Mouse (Mus musculus): ENCODE measurements around the gene 4632433K11Rik. TPM values are rescaled to one million over a fixed set of nuclear protein-coding genes. Genes with fewer than 3 reads are reported as not detected.
"Not testable (repeated sequence)": the region's sequence is repeated elsewhere in the genome, so short reads cannot be mapped to it uniquely, and the experiment has no call there.

Gene 4632433K11Rik
- total RNA-seq, 2 experiments from 2014 or later, result not detected

- DNase-seq (ENCODE audit: low spot score in 2 of 2), result no peak
These were observed 19.7 kb downstream of the 4632433K11Rik start for GRCm38 (mm10) chr7:5053456-5054179.

DNA sequence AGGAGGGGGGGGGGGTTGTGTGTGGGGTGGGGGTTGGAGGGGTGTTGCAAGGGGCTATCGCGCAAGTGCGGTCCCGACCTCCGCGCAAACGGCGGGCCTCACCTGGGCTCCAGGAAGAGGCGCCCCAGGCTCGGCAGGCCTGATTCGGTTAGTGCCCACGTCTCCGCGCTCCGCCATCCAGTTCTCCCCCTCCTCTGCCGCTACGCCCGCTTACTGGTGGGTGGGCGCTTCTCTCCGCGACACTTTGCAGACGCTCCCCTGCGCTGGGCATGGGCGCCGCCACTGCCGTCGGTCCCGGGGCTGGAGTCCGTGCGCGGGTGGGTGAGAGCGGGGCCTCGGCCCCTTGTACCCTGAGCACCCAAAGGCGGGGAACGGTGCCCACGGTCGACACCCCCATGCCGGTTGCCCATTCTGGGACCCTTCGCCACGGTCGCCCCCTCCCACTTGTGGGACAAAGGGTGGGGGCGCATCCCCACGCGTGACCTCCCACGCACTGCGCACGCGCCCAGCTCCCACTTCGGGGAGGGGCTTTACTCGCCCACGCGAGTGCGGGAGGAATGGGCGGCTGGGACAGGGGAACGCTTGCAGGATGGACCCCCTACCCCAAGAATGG is 22.8 kb downstream of the 4632433K11Rik start:
- DNase-seq (ENCODE audit: low spot score in 2 of 2), result no peak

DNA sequence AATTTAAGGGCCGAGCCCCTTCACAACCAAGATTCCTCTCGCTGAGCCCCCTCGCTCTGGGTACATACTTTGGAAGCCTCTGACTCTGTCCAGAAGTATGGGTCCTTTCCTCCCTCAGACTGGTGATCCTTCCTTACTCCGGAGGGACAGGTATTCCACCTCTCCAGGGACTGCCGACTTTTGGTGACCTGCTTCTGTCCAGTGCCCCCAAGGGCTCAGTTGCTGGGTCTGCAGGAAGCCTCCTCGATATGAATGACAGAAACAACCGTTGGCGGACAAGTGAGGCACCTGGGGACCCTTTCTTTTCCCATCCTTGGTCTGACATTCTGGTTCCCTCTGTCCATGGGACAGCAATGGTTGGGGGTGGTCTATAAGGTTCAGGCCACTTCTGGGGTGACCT is 23.5 kb downstream of the 4632433K11Rik start:
- DNase-seq (ENCODE audit: low spot score in 2 of 2), result no peak

- DNase-seq (ENCODE audit: low spot score in 2 of 2), result no peak
These were observed 23.9 kb downstream of the 4632433K11Rik start for GRCm38 (mm10) chr7:5057804-5058203.

DNA sequence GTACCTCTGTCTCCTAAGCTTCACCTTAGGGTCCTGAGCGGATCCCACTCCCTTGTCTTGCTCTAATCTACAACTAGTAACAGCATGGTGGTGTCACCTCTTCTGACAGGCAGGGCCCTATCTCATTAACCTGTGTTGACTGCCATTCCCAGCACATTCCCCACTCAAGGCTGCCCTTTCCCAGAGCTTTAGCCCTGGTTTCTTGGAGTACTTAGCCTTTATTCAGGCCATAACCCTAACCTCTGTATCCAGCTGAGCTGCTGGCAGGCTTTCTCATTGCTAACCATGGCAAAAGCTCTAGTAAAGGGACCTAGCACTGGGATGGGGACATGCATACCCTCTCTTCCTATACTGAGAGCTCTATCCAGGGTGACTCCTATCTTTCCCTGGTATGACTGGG is 24.7 kb downstream of the 4632433K11Rik start:
- DNase-seq (ENCODE audit: low spot score in 2 of 2), result no peak

DNA sequence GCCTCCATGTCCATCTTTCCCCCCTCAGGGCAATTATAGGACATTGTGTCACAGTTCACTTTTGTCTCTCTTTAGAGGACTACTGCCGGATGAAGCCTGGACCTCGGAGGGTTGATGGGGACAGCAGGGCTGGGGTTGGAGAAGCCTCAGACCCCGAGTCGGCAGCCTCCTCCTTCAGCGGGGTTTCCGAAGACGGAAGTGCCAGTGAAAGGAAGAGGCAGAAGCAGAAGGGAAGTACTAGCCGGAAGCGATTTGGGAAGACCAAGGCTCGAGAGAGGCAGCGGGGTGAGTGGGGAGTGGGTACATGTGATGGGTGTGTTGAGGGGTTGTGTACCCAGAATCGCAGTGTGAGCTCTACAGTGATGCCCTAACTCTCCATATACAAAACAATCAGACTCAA is 25.5 kb downstream of the 4632433K11Rik start:
- DNase-seq (ENCODE audit: low spot score in 2 of 2), result no peak

DNA sequence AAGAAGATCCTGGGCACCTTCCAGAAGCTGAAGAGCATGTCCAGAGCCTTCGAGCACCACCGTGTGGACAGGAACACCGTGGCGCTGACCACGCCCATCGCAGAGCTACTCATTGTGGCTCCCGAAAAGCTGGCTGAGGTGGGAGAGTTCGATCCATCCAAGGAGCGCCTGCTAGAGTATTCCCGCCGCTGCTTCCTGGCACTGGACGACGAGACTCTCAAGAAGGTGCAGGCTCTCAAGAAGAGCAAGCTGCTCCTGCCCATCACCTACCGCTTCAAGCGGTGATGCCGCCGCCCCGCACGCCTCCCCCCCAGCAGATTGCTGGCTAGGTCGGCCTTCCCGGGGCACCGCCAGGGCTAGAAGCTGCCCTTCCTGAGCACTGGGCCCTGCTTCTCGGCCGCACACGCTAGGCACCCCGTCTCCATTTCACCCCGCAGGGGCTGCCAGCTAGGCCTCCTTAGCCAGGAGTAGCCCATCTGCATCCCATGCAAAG is 26.4 kb downstream of the 4632433K11Rik start:
- peak in 1 of 2 experiments; percentile 47 for DNase-seq (ENCODE audit: low spot score in 2 of 2)

- DNase-seq (ENCODE audit: low spot score in 2 of 2), result peak; percentile 92 to 95
These were observed 27.2 kb downstream of the 4632433K11Rik start for GRCm38 (mm10) chr7:5060944-5061773.

DNA sequence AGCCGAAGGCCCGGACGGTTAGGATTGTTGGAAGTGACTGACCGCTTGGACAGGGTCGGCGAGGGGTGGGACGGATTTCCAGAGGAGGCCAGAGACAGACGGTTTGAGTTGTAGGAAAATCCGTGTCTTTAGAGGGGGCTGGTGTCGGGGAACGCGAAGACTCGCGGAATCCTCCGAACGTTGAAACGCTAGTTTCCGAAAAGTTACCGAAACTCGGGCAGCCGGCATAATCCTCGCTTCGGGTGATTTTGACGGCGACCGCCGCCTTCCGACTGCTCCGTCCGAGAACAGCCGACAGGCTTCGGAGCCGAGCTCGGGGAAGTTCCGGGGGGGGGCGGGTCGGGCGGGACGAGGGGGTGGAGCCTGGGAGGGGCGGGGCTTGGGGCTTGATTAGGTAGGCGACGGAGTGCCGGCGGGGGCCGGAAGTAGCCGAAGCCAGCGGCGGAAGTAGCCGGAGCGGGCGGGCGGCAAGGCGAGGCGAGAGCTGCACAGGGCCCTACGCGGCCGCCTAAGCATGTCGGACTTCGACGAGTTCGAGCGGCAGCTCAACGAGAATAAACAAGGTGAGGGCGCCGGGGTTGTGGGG is 27.9 kb downstream of the 4632433K11Rik start, which contains the start of gene U2af2:
Gene U2af2, plus strand, starts transcription at position 370 of the 586 bp plus-strand sequence.
- DNase-seq (ENCODE audit: low spot score in 2 of 2), result peak; percentile 89

DNA sequence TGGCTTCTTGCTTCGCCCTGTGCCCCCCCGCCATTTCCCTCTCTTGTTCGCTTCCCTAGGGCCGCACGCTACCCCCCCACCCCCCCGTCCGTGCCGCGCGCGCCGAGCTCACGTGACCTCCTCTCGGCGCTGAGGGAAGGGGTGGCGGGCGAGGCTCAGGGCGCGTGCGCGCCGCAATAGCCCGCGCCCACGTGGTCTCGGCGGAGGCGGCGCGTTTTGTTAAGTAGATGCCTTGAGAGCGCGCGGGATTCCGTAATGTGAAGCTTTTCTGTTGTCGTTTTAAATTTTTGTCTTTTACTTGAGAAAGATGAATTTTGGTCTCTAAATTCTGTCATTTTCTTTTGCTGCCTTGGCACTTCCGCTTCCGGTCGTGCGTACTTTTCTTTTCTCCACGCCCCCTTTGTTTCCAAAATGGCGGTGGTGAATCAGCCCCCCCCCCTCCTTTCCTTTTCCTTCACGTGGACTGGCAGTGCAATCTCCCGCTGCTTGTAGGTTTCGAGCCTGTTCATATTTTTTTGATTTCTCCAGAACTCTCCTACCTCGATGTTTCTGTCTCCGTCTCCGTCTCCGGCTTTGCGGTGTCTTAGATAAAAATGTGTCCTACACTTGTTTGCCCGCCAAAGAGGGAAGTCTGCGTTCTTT is 28.6 kb downstream of the 4632433K11Rik start:
- DNase-seq (ENCODE audit: low spot score in 2 of 2), result peak in 1 of 2 experiments; percentile 50

DNA sequence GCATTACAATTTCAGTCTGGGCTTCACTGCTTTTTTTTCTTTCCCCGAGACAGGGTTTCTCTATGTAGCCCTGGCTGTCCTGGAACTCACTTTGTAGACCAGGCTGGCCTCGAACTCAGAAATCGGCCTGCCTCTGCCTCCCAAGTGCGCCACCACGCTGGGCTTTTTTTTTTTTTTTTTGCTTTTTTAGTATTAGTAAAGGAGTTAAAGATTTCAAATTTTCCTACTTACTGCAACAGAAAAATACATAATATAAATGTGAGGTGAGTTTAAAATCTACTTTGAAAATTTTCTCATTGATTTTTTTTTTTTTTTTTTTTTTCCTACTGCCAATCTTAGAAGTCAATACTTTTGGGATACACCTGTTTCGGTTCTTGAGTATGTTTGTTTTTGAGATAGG is 31.0 kb downstream of the 4632433K11Rik start:
- no peak for DNase-seq (ENCODE audit: low spot score in 2 of 2)

GRCm38 (mm10) chr7:5073586-5073985 is 39.7 kb downstream of the 4632433K11Rik start:
- DNase-seq (ENCODE audit: low spot score in 2 of 2), result no peak

DNA sequence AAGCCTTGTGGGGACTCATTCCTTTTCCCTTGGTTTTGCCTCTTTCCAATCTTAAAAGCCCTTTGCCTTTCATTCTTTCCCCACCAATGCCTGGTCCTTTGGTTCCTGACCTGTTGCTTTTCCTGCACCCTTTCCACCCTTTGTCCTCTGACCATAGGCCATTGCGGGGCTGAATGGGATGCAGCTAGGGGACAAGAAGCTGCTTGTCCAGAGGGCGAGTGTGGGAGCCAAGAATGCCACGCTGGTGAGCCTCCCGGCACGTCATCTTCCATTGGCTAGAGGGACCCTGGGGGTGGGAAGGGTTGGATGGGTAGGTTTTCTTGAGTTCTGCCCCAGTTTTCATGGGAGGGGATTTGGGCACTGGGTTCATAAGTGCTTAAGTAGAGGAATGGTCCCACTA is 41.1 kb downstream of the 4632433K11Rik start:
- DNase-seq (ENCODE audit: low spot score in 2 of 2), result no peak

GRCm38 (mm10) chr7:5076931-5077330 is 43.0 kb downstream of the 4632433K11Rik start:
- DNase-seq (ENCODE audit: low spot score in 2 of 2), result no peak

GRCm38 (mm10) chr7:5079365-5080009 is 45.6 kb downstream of the 4632433K11Rik start:
- not testable (repeated sequence) for DNase-seq (ENCODE audit: low spot score in 2 of 2)

DNA sequence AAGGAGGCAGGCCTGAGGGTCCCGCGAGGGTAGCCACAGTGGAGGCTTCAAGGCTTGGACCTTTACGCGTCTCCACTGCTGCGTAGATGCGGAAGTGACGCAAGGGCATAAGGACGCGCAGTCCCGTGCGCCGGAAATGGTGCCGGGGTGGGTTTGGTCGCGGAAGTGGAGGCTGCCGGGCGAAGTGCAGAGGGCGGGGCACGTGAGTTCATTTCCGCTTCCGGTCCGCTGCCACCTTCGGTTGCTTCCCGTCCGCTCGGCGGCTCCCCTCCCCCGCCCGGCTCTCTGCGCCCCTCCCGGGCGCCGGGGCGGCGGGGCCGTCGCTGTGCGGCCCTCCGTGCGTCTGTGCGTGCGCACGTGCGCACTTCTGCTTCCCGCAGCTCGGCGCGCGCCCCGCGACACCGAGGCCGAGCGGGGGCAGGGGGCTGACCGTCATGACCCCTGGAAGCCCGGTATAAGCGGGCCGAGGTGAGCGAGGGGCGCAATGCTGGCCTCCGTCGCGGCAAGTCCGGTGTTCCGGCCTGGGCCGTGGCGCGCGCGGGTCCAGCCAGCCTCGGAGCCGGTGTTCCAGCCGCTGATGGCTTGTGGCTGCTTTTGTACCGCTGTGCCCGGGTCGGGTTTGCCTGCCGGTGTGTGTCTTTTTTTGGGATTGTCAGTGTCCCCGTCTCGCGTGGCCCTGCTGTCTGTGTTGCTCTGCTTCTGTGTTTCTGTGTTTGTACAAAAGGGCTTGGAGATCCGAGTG is 46.3 kb downstream of the 4632433K11Rik start, which contains the start of gene Epn1:
Gene Epn1, plus strand, starts transcription at position 226 of the 742 bp plus-strand sequence.
- DNase-seq (ENCODE audit: low spot score in 2 of 2), result peak; percentile 90 to 91

DNA sequence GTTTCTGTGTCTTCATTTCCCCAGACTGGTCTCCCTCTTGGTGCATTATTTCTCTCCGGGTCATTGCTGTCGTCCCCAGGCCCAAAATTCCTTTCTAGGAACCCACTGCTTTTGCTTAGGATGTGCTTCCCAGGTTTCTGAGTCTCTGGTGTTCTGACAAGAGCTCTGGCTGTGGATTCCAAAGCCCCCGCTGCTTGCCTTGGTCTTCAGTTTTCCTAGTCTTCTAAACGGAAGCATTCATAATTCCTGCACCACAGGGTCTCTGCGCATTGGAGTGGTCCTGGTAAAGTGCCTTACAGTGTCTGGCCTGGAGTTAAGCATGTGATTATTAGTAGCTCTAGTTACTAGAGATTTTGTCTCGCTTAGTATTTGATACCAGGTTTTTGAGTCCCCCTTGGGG is 46.9 kb downstream of the 4632433K11Rik start:
- no peak for DNase-seq (ENCODE audit: low spot score in 2 of 2)

- no peak for DNase-seq (ENCODE audit: low spot score in 2 of 2)
These were observed 47.3 kb downstream of the 4632433K11Rik start for GRCm38 (mm10) chr7:5081241-5081640.

- no peak for DNase-seq (ENCODE audit: low spot score in 2 of 2)
These were observed 48.0 kb downstream of the 4632433K11Rik start for GRCm38 (mm10) chr7:5081939-5082338.

Data from adrenal gland, postnatal 4 days (tissue).